Mouse (Mus musculus): ENCODE data around the gene Gm20388.
"Not testable (repeated sequence)": the region's sequence is repeated elsewhere in the genome, so short reads cannot be mapped to it uniquely, and the experiment has no call there.

Gm20388 gene

DNA sequence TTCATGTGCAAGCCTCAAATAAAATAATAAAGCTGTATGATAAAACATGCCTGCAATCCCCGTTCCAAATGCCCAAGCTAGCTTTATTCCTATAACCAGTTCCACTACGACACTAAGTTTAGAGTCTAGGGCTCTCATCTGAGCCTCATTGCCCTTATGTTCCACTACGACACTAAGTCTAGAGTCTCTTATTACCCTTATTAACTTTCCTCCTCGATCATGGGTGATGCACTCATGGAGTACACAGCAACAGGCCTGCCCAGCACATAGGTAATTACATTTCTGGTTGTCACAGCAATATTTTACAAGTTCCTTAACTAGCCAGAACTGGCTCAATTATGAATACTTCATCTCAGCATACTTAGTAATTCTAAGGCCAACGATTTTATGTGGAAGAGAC lies 3095.2 kb downstream of the Gm20388 start:
- no peak for DNase-seq (ENCODE audit: low spot score)

- no peak for DNase-seq (ENCODE audit: low spot score)
Measured at GRCm38 (mm10) chr8:123011321-123011720, 3100.7 kb downstream of the Gm20388 start.

DNA sequence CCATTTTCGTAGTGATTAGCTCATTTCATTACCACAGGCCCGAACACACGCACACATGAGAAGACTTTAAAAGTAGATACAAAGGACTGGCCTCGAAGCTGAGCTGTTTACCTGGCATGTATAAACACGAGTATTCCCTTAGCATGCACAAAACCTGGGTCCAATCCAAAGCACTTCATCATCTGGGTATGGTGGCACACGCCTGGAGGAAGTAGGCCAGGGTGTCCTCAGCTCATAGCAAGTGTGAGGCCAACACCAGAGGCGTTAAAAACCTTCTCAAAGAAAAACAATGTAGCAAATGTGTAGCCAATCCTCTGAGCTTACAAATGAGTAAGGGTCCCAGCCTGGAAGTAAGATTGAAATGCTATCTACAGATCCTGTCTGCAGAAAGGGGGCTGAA lies 3103.8 kb downstream of the Gm20388 start:
- DNase-seq (ENCODE audit: low spot score): no peak

GRCm38 (mm10) chr8:123015074-123015473 lies 3104.4 kb downstream of the Gm20388 start:
- no peak for DNase-seq (ENCODE audit: low spot score)

GRCm38 (mm10) chr8:123017143-123017542 lies 3106.5 kb downstream of the Gm20388 start:
- DNase-seq (ENCODE audit: low spot score): no peak

GRCm38 (mm10) chr8:123018484-123019164 lies 3108.0 kb downstream of the Gm20388 start:
- DNase-seq (ENCODE audit: low spot score): no peak

DNA sequence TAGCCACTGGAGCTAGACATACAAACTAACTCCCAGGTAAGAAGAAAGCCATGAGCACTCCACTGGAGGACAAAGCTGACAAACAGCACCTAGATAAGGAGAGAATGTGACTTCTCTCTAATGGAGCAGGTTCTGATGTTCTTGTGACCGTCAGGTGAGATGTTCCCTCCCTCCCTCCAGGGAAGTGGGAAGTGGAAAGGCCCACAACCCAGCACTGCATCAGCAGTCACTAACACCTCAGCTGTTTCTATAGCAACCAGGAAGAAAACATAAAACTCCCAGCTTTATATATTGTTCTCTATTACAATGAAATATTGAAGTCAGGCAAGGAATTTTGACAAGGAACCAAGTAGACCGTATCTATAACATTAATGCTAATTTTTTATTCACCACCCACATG lies 3109.4 kb downstream of the Gm20388 start:
- no peak for DNase-seq (ENCODE audit: low spot score)

DNA sequence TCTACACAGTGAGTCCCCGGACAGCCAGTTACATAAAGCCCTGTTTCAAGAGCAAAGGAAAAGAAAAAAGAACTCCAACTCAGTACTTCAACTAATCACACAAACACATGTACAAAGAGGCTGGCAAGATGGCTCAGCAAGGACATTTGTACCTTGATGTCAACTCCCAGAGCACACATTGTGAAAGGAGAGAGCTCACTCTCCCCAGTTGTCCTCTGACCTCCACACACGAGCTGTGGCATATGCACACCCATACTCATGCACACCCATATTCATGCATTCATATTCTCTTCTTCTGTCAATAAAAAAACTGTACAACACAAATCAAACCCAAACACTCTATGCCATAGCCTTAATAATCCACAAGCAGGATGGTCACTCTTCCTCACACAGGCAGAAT lies 3110.2 kb downstream of the Gm20388 start:
- DNase-seq (ENCODE audit: low spot score): no peak

GRCm38 (mm10) chr8:123021259-123021658 lies 3110.6 kb downstream of the Gm20388 start:
- no peak for DNase-seq (ENCODE audit: low spot score)

- DNase-seq (ENCODE audit: low spot score): no peak
Measured at GRCm38 (mm10) chr8:123022727-123023126, 3112.1 kb downstream of the Gm20388 start.

DNA sequence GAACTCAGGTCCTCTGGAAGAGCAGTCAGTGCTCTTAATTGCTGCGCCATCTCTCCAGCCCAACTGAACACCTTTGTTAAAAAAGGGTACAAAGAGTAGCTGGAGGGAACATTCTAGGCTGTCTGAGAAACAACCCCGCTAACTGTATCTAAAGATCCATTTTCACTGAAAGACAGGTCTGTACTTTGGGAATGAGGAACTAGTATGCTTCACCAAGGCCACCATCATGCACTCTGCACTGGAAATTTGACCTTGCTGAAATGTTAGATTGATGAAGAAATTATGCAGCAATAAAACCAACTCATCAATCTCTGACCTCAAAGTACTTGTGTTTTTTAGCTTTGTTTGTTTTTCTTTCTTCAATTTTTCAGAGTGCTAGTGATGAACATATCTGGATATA lies 3113.6 kb downstream of the Gm20388 start:
- DNase-seq (ENCODE audit: low spot score): no peak

GRCm38 (mm10) chr8:123025951-123026351 lies 3115.3 kb downstream of the Gm20388 start:
- DNase-seq (ENCODE audit: low spot score): no peak

GRCm38 (mm10) chr8:123027786-123028185 lies 3117.1 kb downstream of the Gm20388 start:
- DNase-seq (ENCODE audit: low spot score): no peak

- not testable (repeated sequence) for DNase-seq (ENCODE audit: low spot score)
Measured at GRCm38 (mm10) chr8:123030091-123030490, 3119.4 kb downstream of the Gm20388 start.

DNA sequence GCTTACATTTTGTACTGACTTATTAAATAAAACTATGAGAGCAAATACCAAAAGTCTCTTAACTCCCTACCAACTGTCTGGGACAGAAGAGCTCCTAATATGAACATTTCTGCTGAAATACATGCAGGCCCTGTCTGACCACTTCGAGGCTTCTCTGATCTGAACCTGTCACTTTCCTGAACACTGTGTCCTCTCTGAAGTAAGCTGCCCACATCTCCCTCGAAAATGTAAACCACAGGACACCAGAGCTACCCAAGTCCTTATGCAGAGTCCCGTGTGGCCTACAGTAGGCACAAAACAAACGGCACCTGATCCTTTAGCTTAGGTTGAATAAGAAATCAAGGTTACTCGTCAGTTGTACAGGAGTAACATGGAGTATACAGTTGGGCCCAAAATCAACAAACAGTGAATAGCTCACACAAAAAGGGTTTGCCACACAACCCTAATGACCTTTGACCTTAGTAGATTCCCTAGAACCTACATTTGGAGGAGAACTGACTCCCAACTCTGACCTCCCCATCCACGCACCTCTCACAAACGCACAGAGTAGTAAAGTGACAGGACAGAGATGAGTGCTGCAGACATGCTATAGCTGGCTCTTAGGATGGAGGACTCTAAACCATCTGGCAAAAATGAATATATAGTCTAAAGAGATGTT lies 3120.8 kb downstream of the Gm20388 start:
- DNase-seq (ENCODE audit: low spot score): no peak

DNA sequence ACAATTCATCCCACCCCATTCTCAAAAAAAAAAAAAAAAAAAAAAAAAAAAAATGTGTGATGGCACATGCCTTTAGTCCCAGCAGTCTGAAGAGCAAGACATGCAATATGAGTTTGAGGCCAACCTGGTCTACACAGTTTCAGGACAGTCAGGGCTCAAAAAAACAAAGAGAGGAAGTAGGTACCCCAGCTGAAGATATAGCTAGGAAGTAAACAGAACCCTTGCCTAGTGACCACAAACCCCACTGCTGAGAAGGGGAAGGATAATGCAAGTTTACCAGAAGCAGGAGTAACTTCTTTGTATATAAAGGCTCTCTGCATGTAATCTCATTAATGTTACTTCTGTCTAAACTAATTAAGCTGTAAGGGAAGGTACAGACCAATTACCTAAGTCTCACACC lies 3122.1 kb downstream of the Gm20388 start:
- no peak for DNase-seq (ENCODE audit: low spot score)

GRCm38 (mm10) chr8:123033431-123033830 lies 3122.8 kb downstream of the Gm20388 start:
- DNase-seq (ENCODE audit: low spot score): no peak

DNA sequence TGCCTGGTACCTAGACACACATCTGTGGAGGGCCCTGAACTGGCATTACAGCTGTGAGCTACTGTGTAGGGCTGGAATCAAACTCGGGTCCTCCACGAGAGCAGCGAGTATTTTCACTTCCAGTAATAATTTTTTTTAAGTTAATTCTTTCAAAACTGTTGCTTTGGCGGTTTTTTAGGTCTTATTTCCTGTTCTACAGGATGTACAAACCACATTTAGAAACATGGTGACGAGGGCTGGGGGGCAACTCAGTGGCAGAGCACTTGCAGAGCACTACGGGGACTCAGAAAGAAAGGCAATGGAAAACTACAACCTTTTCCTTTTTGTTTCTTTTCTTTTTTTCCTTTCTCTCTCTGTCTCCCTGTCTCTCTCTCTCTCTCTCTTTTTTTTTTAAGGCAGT lies 3123.5 kb downstream of the Gm20388 start:
- no peak for DNase-seq (ENCODE audit: low spot score)

GRCm38 (mm10) chr8:123036956-123037355 lies 3126.3 kb downstream of the Gm20388 start:
- no peak for DNase-seq (ENCODE audit: low spot score)

GRCm38 (mm10) chr8:123037487-123037886 lies 3126.8 kb downstream of the Gm20388 start:
- DNase-seq (ENCODE audit: low spot score): no peak

- no peak for DNase-seq (ENCODE audit: low spot score)
Measured at GRCm38 (mm10) chr8:123038351-123038750, 3127.7 kb downstream of the Gm20388 start.

DNA sequence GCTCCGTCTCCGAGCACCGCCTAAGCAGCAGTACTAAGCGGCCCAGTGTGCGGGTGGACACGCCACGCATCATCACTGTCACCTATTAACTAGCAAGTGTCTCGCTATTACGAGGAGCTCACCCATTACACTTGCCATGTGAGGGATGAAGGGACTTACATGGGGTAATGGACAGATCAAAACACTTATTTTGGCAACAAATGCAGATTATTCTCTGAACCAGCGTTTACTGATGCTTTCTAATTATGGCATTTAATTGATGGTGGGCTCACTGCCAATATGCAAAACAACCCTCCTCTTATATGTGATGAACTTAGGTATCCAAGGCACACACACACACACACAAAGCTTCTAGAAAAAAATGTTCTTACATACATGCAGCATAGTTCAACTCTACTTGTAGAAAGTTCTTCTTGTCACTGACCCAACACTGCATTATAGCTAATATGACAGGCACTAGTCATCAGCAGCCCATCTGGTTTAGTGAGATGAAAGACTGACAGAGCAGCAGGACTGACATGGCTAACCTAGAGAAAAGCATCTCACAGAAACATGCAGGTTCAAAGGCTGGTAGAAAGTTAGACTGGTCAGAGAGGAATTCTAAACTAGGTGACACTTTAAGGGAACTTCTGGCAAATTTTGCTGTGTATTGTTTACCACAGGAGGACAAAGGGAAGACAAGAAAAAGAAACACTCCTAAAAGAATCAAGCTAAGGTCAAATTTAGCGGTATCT lies 3128.9 kb downstream of the Gm20388 start:
- DNase-seq (ENCODE audit: low spot score): no peak

DNA sequence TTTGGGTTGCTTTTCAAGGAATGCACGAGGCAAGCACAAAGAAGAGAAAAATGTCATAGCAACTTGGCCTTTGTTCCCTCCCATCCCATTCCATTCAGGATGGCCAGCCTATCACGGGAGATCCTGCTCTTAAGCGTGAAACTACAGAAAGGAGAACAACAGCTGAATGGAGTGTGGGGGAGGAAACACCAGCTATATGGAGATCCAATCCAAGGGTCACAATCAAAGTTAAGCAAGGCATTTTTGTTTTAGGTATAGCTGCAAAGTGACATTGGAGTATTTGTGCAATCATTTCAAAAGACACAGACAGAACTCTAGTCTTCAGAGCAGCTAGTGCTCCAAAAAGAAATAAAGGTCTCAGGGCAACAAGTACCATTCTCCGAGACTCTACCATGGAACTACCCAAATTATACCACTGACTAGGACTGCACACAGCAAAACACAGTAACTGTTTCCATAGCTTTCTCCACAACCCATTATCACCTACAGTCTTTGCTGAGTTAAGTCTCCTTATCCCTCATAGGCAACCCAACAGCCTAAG lies 3129.5 kb downstream of the Gm20388 start:
- no peak for DNase-seq (ENCODE audit: low spot score)

Measured in ovary, postnatal 14 days (tissue).